Mouse (Mus musculus): ENCODE measurements around the gene Gm29133. TPM values are rescaled to one million over a fixed set of nuclear protein-coding genes. Genes with fewer than 3 reads are reported as not detected.

Gene Gm29133
- polyA plus RNA-seq, 1 experiment from 2014 or later: not detected

DNA sequence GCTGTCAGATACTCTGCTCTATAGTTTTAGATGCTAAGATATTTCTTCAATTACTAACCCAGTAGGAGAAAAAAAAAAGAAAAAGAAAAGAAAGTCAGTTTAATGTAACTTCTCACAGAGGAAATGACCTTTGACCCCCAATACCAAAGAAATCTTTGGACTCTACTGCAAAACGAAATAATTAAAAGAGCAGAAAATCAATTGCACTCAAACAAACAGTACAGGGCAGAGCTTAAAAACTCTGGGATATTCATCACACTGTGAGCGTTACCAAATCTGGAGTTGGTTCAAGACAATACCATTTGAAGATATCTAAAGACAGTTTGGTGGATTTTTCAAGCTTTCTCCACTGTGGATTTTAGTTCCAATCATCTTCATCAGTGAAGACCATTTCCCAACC lies 15.4 kb downstream of the Gm29133 start:
- Histone ChIP-seq H3K9me3 (ENCODE audit: control insufficient read depth, low read length) (no peaks in the 10 kb centered on the region), H3K4me2 (ENCODE audit: low read depth, low read length) (no peak overlapping the region), H3K36me3 (ENCODE audit: control insufficient read depth, insufficient read depth, low read length) (no peaks in the 10 kb centered on the region), H3K27ac (ENCODE audit: low read length) (no peak overlapping the region), H3K4me1 (replicated peaks; ENCODE audit: control insufficient read depth, insufficient read depth, low read length) (no peaks in the 10 kb centered on the region), H3K9ac (ENCODE audit: low read length) (no peak overlapping the region), H3K4me3 (ENCODE audit: low read length) (no peak overlapping the region), H3K27me3 (ENCODE audit: control insufficient read depth, insufficient read depth, low read depth, low read length) (no peaks in the 10 kb centered on the region)
- WGBS: 43% methylated on average over 2 of the region's 2 CpGs
- ATAC-seq (ENCODE audit: low read depth): no peak

DNA sequence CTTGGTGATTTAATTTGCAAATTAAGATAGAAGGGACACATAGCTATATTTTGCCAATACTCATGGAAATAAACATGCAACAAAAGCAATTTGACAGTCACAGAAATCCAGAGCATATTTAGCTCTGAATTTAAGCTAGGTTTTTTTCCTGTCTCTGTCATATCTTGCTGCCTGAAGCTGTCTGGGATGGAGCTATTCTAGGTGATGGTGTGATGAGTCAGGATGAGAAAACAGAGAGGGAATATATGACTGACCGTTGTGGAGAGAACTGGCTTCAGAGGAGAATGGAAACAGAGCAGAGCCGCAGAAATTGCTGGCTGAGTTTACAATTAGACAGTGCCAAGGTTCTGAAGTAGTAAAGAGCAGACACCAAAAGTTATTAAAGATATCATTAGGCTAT lies 26.3 kb downstream of the Gm29133 start:
- 73% methylated on average over 2 of the region's 2 CpGs for WGBS
- Histone ChIP-seq H3K9me3 (ENCODE audit: control insufficient read depth, low read length) (no peaks in the 10 kb centered on the region), H3K4me2 (ENCODE audit: low read depth, low read length) (no peak overlapping the region), H3K4me1 (replicated peaks; ENCODE audit: control insufficient read depth, insufficient read depth, low read length) (no peaks in the 10 kb centered on the region), H3K36me3 (ENCODE audit: control insufficient read depth, insufficient read depth, low read length) (no peaks in the 10 kb centered on the region), H3K27me3 (ENCODE audit: control insufficient read depth, insufficient read depth, low read depth, low read length) (no peaks in the 10 kb centered on the region), H3K9ac (ENCODE audit: low read length) (no peak overlapping the region), H3K4me3 (ENCODE audit: low read length) (no peak overlapping the region), H3K27ac (ENCODE audit: low read length) (no peak overlapping the region)
- ATAC-seq (ENCODE audit: low read depth): no peak

DNA sequence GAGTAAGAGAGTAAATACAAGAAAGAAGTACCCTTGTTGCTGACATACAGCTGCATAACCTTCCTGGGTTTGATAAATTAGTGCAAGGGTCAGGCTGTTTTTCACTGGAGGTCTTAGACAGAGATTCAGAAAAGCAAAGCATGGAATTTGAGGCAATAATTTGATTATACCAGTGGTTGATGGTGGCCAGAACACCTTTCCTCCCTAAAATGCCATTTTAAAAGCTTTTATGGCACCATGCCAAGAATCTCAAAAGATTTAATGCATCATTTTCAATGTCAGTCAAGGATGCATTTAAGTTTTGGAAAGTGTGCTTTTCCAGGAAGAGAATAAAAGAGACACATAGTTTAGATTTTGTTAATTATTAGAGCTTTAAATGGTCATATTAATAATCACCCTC lies 60.0 kb downstream of the Gm29133 start:
- no peak overlapping the region for H3K27ac ChIP-seq (ENCODE audit: low read length)
- ATAC-seq (ENCODE audit: low read depth): no peak
- H3K9ac ChIP-seq (ENCODE audit: low read length): no peak overlapping the region
- no peak overlapping the region for H3K4me2 ChIP-seq (ENCODE audit: low read depth, low read length)
- no peaks in the 10 kb centered on the region for H3K36me3 ChIP-seq (ENCODE audit: control insufficient read depth, insufficient read depth, low read length)
- H3K9me3 ChIP-seq (ENCODE audit: control insufficient read depth, low read length): no peaks in the 10 kb centered on the region
- no peaks in the 10 kb centered on the region for H3K4me1 ChIP-seq (replicated peaks; ENCODE audit: control insufficient read depth, insufficient read depth, low read length)
- H3K27me3 ChIP-seq (ENCODE audit: control insufficient read depth, insufficient read depth, low read depth, low read length): no peaks in the 10 kb centered on the region
- no peak overlapping the region for H3K4me3 ChIP-seq (ENCODE audit: low read length)

DNA sequence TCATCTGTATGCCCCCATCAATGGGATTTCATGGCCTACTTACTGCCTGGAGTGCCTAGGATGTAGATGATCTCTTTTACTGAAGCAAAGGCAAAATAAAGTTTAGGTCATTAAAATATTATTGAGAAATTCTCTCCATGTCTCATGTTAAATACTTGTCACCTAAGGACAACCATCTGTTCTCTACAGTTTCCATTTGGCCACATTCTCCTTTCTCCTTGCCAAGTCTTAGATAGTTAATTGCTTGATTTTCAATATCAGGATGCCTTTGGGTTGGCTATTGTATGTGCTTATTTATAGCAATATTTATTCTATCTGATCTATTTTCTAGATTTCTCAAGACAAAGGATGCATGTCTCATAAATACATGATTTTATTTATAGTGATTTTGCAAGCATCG lies 75.9 kb downstream of the Gm29133 start:
- no peak overlapping the region for H3K4me2 ChIP-seq (ENCODE audit: low read depth, low read length)
- no peak overlapping the region for H3K9ac ChIP-seq (ENCODE audit: low read length)
- H3K27ac ChIP-seq (ENCODE audit: low read length): no peak overlapping the region; the same call in 1 of the 2 replicates
- no peaks in the 10 kb centered on the region for H3K4me1 ChIP-seq (replicated peaks; ENCODE audit: control insufficient read depth, insufficient read depth, low read length)
- H3K4me3 ChIP-seq (ENCODE audit: low read length): no peak overlapping the region
- no peaks in the 10 kb centered on the region for H3K27me3 ChIP-seq (ENCODE audit: control insufficient read depth, insufficient read depth, low read depth, low read length)
- 64% methylated on average over 1 of the region's 1 CpGs for WGBS
- no peaks in the 10 kb centered on the region for H3K9me3 ChIP-seq (ENCODE audit: control insufficient read depth, low read length)
- ATAC-seq (ENCODE audit: low read depth): peak; percentile 94
- no peaks in the 10 kb centered on the region for H3K36me3 ChIP-seq (ENCODE audit: control insufficient read depth, insufficient read depth, low read length)

DNA sequence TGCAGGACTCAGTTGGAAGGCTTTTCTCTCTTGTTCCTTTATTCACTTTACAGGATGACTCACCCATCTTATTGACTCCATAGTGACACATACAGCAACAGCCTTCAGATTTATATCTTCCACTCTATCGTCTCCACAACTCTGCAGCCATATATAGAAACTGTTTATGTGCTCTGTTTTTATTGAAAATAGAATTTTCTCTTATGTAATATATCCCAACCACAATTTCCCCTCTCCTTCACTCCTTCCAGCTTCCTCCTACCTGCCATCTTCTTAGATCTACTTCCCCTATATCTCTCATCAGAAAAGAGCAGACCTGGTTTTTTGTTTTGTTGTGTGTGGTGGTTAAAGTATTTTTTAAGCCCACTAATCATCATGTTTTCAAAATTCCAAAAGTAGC lies 76.5 kb downstream of the Gm29133 start:
- Histone ChIP-seq H3K9ac (ENCODE audit: low read length) (no peak overlapping the region), H3K27ac (ENCODE audit: low read length) (peak overlapping the region; percentile 31), H3K36me3 (ENCODE audit: control insufficient read depth, insufficient read depth, low read length) (no peaks in the 10 kb centered on the region), H3K9me3 (ENCODE audit: control insufficient read depth, low read length) (no peaks in the 10 kb centered on the region), H3K4me1 (replicated peaks; ENCODE audit: control insufficient read depth, insufficient read depth, low read length) (no peaks in the 10 kb centered on the region), H3K27me3 (ENCODE audit: control insufficient read depth, insufficient read depth, low read depth, low read length) (no peaks in the 10 kb centered on the region), H3K4me2 (ENCODE audit: low read depth, low read length) (no peak overlapping the region), H3K4me3 (ENCODE audit: low read length) (no peak overlapping the region)
- ATAC-seq (ENCODE audit: low read depth): peak; percentile 50
- 34% methylated on average over 1 of the region's 1 CpGs for WGBS

DNA sequence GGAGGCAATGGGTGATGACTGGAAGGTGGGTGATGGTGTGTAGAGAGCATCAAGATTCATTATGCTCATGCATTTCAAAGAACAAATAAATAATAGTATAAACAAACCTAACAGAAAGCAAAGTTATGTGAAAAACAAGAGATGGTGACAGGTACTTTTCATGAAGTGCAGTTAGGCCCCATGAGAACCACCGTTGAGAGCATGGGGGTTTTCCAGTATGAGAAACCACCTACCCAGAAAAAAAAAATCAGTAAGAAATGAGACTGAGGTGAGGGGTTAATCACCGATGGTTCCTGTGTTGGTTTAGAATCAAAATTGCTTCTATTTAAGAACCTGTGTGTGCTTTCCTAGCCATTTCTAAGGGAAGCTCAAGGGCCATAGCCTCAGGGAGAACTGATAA lies 86.8 kb downstream of the Gm29133 start:
- H3K27ac ChIP-seq (ENCODE audit: low read length): peak overlapping the region; percentile 68
- H3K36me3 ChIP-seq (ENCODE audit: control insufficient read depth, insufficient read depth, low read length): no peaks in the 10 kb centered on the region
- H3K9me3 ChIP-seq (ENCODE audit: control insufficient read depth, low read length): no peaks in the 10 kb centered on the region
- ATAC-seq (ENCODE audit: low read depth): no peak
- H3K4me2 ChIP-seq (ENCODE audit: low read depth, low read length): no peak overlapping the region
- 69% methylated on average over 2 of the region's 2 CpGs for WGBS
- H3K27me3 ChIP-seq (ENCODE audit: control insufficient read depth, insufficient read depth, low read depth, low read length): no peaks in the 10 kb centered on the region
- no peak overlapping the region for H3K4me3 ChIP-seq (ENCODE audit: low read length)
- H3K4me1 ChIP-seq (replicated peaks; ENCODE audit: control insufficient read depth, insufficient read depth, low read length): peaks cover 3% of the 10 kb centered on the region; the same call in 1 of the 2 replicates
- H3K9ac ChIP-seq (ENCODE audit: low read length): no peak overlapping the region

DNA sequence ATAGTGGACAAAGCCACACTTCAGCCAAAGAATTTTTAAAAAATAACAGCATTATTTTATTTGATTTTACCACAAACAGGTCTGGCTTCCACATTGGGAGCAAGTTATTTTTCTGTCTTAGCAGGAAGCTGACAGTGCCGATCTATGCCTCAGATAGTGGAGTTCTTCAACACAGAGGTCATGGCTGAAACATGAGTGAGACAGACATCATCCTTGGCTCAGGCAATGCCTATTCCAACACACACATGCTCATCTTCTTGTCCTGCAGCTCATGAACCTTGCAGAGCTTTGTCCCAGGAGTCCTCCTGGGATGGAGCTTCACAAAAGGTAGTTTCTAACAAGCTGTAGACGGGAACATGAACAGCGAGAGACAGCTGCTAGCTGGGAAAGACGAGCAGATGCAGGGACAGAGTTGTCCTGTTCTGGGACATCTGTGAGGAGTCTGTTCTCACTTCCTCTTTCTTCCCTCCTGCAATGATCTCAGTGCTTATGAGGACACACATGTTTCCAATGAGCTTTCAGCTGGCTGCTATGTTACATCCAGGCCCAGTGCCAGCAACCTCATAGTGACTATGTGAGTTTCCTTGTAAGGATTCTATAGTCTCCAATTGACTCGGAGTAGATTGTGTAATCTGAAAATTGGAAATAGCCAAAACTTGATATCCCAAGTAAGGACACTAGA lies 87.4 kb downstream of the Gm29133 start:
- no peaks in the 10 kb centered on the region for H3K27me3 ChIP-seq (ENCODE audit: control insufficient read depth, insufficient read depth, low read depth, low read length)
- H3K4me1 ChIP-seq (replicated peaks; ENCODE audit: control insufficient read depth, insufficient read depth, low read length): peaks cover 3% of the 10 kb centered on the region; the same call in 1 of the 2 replicates
- no peak overlapping the region for H3K4me2 ChIP-seq (ENCODE audit: low read depth, low read length)
- 42% methylated on average over 5 of the region's 5 CpGs for WGBS
- no peaks in the 10 kb centered on the region for H3K9me3 ChIP-seq (ENCODE audit: control insufficient read depth, low read length)
- no peak overlapping the region for H3K9ac ChIP-seq (ENCODE audit: low read length)
- peak; percentile 96 for ATAC-seq (ENCODE audit: low read depth)
- H3K4me3 ChIP-seq (ENCODE audit: low read length): no peak overlapping the region
- no peaks in the 10 kb centered on the region for H3K36me3 ChIP-seq (ENCODE audit: control insufficient read depth, insufficient read depth, low read length)
- peak overlapping the region; percentile 68 for H3K27ac ChIP-seq (ENCODE audit: low read length)

Other genes with a start within 250 kb of the Gm29133 start
- 93.1 and 94.0 TPM in 2 replicates for gene Pdcd10, start 191.3 kb upstream of the Gm29133 start, polyA plus RNA-seq (2015; fragmentation: Nextera tagmentation; extraction: Ambion mirVana)
- gene Serpini1, start 190.7 kb upstream of the Gm29133 start, polyA plus RNA-seq (2015; fragmentation: Nextera tagmentation; extraction: Ambion mirVana): 1.4 and 2.7 TPM in 2 replicates
- 49.2 and 51.9 TPM in 2 replicates for gene Golim4, start 208.8 kb downstream of the Gm29133 start, polyA plus RNA-seq (2015; fragmentation: Nextera tagmentation; extraction: Ambion mirVana)